Mouse (Mus musculus) ES-Bruce4 (cell line): ENCODE measurements around the gene Vkorc1l1. TPM values are rescaled to one million over a fixed set of nuclear protein-coding genes. Genes with fewer than 3 reads are reported as not detected.
A peak's percentile ranks its signal among the peaks of the same experiment; 100 is the strongest.

Experiments used
- H3K27ac ChIP-seq: 2 replicates; pipeline ENCODE4 v1.5.1; 2012; ENCODE audit warnings: low read length, inconsistent platforms; ENCODE audit not compliant: insufficient read depth
- H3K27me3 ChIP-seq: 2 replicates; pipeline ENCODE4 v1.6.1; 2012; ENCODE audit warnings: mild to moderate bottlenecking, low read length, inconsistent platforms; ENCODE audit not compliant: control insufficient read depth, poor library complexity, insufficient read depth, severe bottlenecking
- H3K36me3 ChIP-seq: 2 replicates; pipeline ENCODE4 v1.6.1; 2012; ENCODE audit warnings: inconsistent platforms, mild to moderate bottlenecking, low read length, moderate library complexity; ENCODE audit not compliant: control insufficient read depth, poor library complexity, insufficient read depth, severe bottlenecking
- H3K4me1 ChIP-seq: one replicate; pipeline ENCODE4 v1.8.1; 2011; ENCODE audit warnings: low read length; ENCODE audit not compliant: control insufficient read depth, insufficient read depth
- H3K4me3 ChIP-seq: 2 replicates; pipeline ENCODE4 v1.5.1; 2011; ENCODE audit warnings: low read depth, mild to moderate bottlenecking, low read length
- H3K9ac ChIP-seq: 2 replicates; pipeline ENCODE4 v1.6.1; 2012; ENCODE audit warnings: low read depth, mild to moderate bottlenecking, inconsistent platforms; ENCODE audit not compliant: poor library complexity, severe bottlenecking
- H3K9me3 ChIP-seq: replicated peaks from 2 replicates; pipeline ENCODE4 v1.6.1; 2012; ENCODE audit warnings: mild to moderate bottlenecking, low read length, inconsistent platforms; ENCODE audit not compliant: control insufficient read depth, poor library complexity, insufficient read depth, severe bottlenecking
- CTCF ChIP-seq: IDR thresholded peaks from one replicate; pipeline ENCODE4 v1.8.1; 2011; ENCODE audit warnings: low read depth, low read length
- EP300 ChIP-seq: IDR thresholded peaks from 2 replicates; pipeline ENCODE4 v1.6.1; 2011; ENCODE audit warnings: low read depth, low read length; ENCODE audit not compliant: insufficient read depth
- POLR2A ChIP-seq: IDR thresholded peaks from one replicate; pipeline ENCODE4 v1.8.1; 2011; ENCODE audit warnings: low read length; ENCODE audit not compliant: insufficient read depth
- polyA plus RNA-seq: library from polyadenylated mRNA; stranded (reverse); fragments of >200 nt; gene quantifications from 2 replicates; pipeline ENCODE4 v1.2.4, GENCODE M21; 2011; ENCODE audit warnings: low read depth; ENCODE audit not compliant: missing spikeins, insufficient read depth, insufficient read length

The Vkorc1l1 gene
- polyA plus RNA-seq, 1 experiment = 72.6 TPM

DNA sequence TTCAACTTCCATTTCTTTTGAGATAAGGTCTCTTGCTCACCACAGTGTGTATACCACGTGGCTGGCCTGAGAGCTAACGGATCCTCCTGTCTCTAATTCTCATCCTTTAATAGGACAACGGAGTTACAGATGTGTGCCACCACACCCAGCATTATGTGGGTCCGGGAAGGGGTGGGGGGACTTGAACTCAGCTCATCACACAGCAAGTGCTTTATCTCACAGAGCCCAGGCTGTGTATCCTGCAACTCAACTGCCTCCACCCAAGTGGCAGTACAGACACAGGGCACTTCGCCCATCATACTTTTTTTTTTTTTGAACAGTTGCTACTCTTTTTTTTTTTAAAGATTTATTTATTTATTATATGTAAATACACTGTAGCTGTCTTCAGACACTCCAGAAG is 50.1 kb downstream of the Vkorc1l1 start:
- H3K27me3 ChIP-seq = no peaks in the 10 kb centered on the region
- no peak overlapping the region for H3K27ac ChIP-seq
- H3K4me1 ChIP-seq = no peaks in the 10 kb centered on the region
- no peak overlapping the region for H3K4me3 ChIP-seq
- no peaks in the 10 kb centered on the region for H3K36me3 ChIP-seq
- TF ChIP-seq POLR2A = no peak
- no peak for TF ChIP-seq EP300
- TF ChIP-seq CTCF = no peak
- H3K9ac ChIP-seq = no peak overlapping the region
- H3K9me3 ChIP-seq = no peaks in the 10 kb centered on the region

DNA sequence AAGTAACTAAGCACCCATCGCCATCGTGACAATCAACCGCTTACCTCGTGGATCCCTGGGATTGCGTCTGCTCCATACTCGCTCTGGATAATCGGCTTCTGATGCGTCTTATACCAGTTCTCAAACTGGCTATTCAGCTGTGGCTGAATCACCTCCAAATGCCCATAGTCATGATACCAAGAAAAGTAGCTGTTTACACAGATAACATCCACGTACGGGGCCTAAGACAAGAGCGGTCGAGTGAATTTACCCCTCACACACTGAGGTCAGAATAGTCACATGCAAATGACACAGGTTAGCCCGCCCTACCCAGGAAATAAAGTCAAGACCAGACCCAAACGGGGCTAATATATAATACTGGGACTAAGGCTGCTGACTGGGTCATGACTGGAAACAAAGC is 51.6 kb downstream of the Vkorc1l1 start:
- Histone ChIP-seq H3K9ac (no peak overlapping the region), H3K4me3 (no peak overlapping the region), H3K9me3 (no peaks in the 10 kb centered on the region), H3K27me3 (no peaks in the 10 kb centered on the region), H3K36me3 (no peaks in the 10 kb centered on the region), H3K4me1 (peaks cover 4% of the 10 kb centered on the region), H3K27ac (no peak overlapping the region)
- TF ChIP-seq CTCF (no peak), EP300 (no peak), POLR2A (no peak)

- Histone ChIP-seq H3K27ac (no peak overlapping the region), H3K4me3 (no peak overlapping the region), H3K9me3 (no peaks in the 10 kb centered on the region), H3K9ac (no peak overlapping the region), H3K27me3 (no peaks in the 10 kb centered on the region), H3K4me1 (peaks cover 4% of the 10 kb centered on the region), H3K36me3 (no peaks in the 10 kb centered on the region)
- TF ChIP-seq POLR2A (no peak), CTCF (no peak), EP300 (no peak)
Observed at GRCm38 (mm10) chr5:129994989-129995388, 53.2 kb downstream of the Vkorc1l1 start.

GRCm38 (mm10) chr5:129997700-129998099 is 55.9 kb downstream of the Vkorc1l1 start:
- H3K27me3 ChIP-seq = no peaks in the 10 kb centered on the region
- H3K27ac ChIP-seq = no peak overlapping the region
- peak overlapping the region; percentile 8; the same call in 1 of the 2 replicates for H3K4me3 ChIP-seq
- H3K4me1 ChIP-seq = peaks cover 7% of the 10 kb centered on the region
- H3K9ac ChIP-seq = no peak overlapping the region
- TF ChIP-seq POLR2A = no peak
- peak; percentile 14 for TF ChIP-seq CTCF
- no peaks in the 10 kb centered on the region for H3K36me3 ChIP-seq
- no peaks in the 10 kb centered on the region for H3K9me3 ChIP-seq

GRCm38 (mm10) chr5:129999097-129999496 is 57.3 kb downstream of the Vkorc1l1 start:
- Histone ChIP-seq H3K9me3 (no peaks in the 10 kb centered on the region), H3K4me3 (no peak overlapping the region), H3K27ac (no peak overlapping the region), H3K27me3 (no peaks in the 10 kb centered on the region), H3K9ac (no peak overlapping the region), H3K4me1 (peaks cover 13% of the 10 kb centered on the region), H3K36me3 (no peaks in the 10 kb centered on the region)
- no peak for TF ChIP-seq EP300
- TF ChIP-seq POLR2A = no peak
- TF ChIP-seq CTCF = peak; percentile 93

DNA sequence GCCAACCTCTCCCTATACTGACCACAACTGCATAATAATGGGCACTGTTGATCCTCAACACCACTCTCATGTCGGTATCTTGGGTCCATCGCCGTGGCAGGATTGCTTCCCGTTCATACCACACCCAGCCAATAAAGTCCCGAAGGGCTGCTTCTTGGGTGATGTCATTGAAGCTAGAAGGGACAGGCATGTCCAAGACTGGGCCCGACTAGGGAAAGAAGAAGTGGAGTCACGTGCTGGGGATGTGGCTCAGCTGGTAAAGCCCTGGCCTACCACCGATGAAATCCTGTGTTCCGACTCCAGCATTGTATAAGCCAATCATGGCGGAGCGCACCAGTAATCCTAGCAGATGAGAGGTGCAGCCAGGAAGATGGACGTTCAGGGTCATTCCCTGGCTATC is 59.0 kb downstream of the Vkorc1l1 start:
- H3K9ac ChIP-seq = no peak overlapping the region
- H3K4me1 ChIP-seq = peaks cover 13% of the 10 kb centered on the region
- TF ChIP-seq EP300 (no peak), POLR2A (no peak), CTCF (no peak)

More for the DNA sequence above, 59.0 kb downstream of the Vkorc1l1 start:
- Histone ChIP-seq H3K4me3 (no peak overlapping the region), H3K36me3 (no peaks in the 10 kb centered on the region), H3K27ac (no peak overlapping the region), H3K27me3 (no peaks in the 10 kb centered on the region), H3K9me3 (no peaks in the 10 kb centered on the region)
